Comparison of ENCODE assay signal across 21 mouse cellular contexts in the genomic region with DNA sequence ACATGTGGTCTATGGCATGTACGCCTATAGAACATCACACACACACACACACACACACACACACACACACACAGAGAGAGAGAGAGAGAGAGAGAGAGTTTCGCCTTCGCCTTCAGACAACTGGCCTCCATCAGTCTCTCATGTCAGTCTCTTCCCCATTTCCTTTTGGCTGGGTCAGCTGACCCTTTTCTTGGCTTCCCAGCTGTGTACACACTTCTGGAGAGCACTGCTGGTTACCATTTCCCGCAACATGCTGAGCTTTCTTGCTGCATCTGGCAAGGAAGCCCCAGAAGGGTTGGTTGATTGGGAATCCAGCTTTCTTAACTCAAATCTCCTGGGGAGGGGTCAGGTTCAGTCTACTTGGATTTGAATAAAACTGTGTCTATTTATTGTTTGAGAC. TPM values are rescaled to one million over a fixed set of nuclear protein-coding genes. Genes with fewer than 3 reads are reported as not detected.
A peak's percentile ranks its signal among the peaks of the same experiment; 100 is the strongest.
DNase-seq lines count a peak whose midpoint lies in the region; ATAC-seq and TF ChIP-seq lines count a peak whose summit lies in the region.
"Had no signal": no experiment of that assay in that cellular context is flagged by ENCODE, and none has a peak within 500 bp of the region (broad histone marks: within the 10 kb centered on the region; RNA-seq: fewer than 3 reads in every experiment).

No protein-coding gene starts in this region.

- H3K27me3 ChIP-seq in embryonic facial prominence, embryonic 11.5 days (ENCODE audit: control insufficient read depth, insufficient read depth, low read length) = no peaks in the 10 kb centered on the region
- no peaks in the 10 kb centered on the region for H3K27me3 ChIP-seq in embryonic facial prominence, embryonic 10.5 days (replicated peaks; ENCODE audit: low read depth, poor library complexity, severe bottlenecking)
- H3K27me3 ChIP-seq in liver, embryonic 12.5 days (replicated peaks) = no peaks in the 10 kb centered on the region
- H3K27me3 ChIP-seq: embryonic facial prominence, embryonic 13.5 days; heart, embryonic 12.5 days; hindbrain, embryonic 15.5 days; limb, embryonic 13.5 days; neural tube, embryonic 12.5 days had no signal

- 64% methylated on average over 4 of the region's 4 CpGs for WGBS in embryonic facial prominence, embryonic 11.5 days
- 71% methylated on average over 4 of the region's 4 CpGs for WGBS in embryonic facial prominence, embryonic 10.5 days
- WGBS in bone marrow, adult 2 months = 52% methylated on average over 4 of the region's 4 CpGs
- 71% methylated on average over 4 of the region's 4 CpGs for WGBS in liver, embryonic 12.5 days (ENCODE audit: insufficient replicate concordance)

- no peak for ATAC-seq in embryonic facial prominence, embryonic 11.5 days (replicated peaks; ENCODE audit: insufficient number of reproducible peaks, low FRiP score, low TSS enrichment, low read depth)
- ATAC-seq in liver, embryonic 12.5 days = no peak
- ATAC-seq: intestine, postnatal 0 days had no signal

- no peak overlapping the region for H3K9ac ChIP-seq in embryonic facial prominence, embryonic 11.5 days (replicated peaks; ENCODE audit: low read length)
- no peak overlapping the region for H3K9ac ChIP-seq in liver, embryonic 12.5 days
- H3K9ac ChIP-seq: embryonic facial prominence, embryonic 13.5 days; heart, embryonic 12.5 days; hindbrain, embryonic 15.5 days; limb, embryonic 13.5 days; neural tube, embryonic 12.5 days had no signal

- H3K27ac ChIP-seq in embryonic facial prominence, embryonic 11.5 days (replicated peaks; ENCODE audit: low read depth, low read length) = no peak overlapping the region
- no peak overlapping the region for H3K27ac ChIP-seq in embryonic facial prominence, embryonic 10.5 days (replicated peaks)
- H3K27ac ChIP-seq in bone marrow, adult 2 months (ENCODE audit: control insufficient read depth, insufficient read depth, low read depth, low read length, poor library complexity) = peak overlapping the region; percentile 14; the same call in 1 of the 2 replicates
- H3K27ac ChIP-seq in liver, embryonic 12.5 days = no peak overlapping the region
- H3K27ac ChIP-seq: embryonic facial prominence, embryonic 13.5 days; forebrain, embryonic 10.5 days; hindbrain, embryonic 15.5 days; limb, embryonic 13.5 days; neural tube, embryonic 12.5 days had no signal

- TF ChIP-seq POLR2A in bone marrow, adult 2 months (IDR thresholded peaks at IDR 0.05; ENCODE audit: borderline replicate concordance, control insufficient read depth, low read depth, low read length) = no peak

- no peak for TF ChIP-seq CTCF in bone marrow, adult 2 months (IDR thresholded peaks at IDR 0.05; ENCODE audit: control insufficient read depth, insufficient read depth, low read length)

- H3K4me3 ChIP-seq in embryonic facial prominence, embryonic 11.5 days (ENCODE audit: low read depth, low read length) = no peak overlapping the region
- no peak overlapping the region for H3K4me3 ChIP-seq in embryonic facial prominence, embryonic 10.5 days
- no peak overlapping the region for H3K4me3 ChIP-seq in bone marrow, adult 2 months (replicated peaks; ENCODE audit: control insufficient read depth, low read depth, low read length)
- no peak overlapping the region for H3K4me3 ChIP-seq in liver, embryonic 12.5 days
- H3K4me3 ChIP-seq: embryonic facial prominence, embryonic 13.5 days; forebrain, embryonic 10.5 days; heart, embryonic 12.5 days; hindbrain, embryonic 15.5 days; limb, embryonic 13.5 days; neural tube, embryonic 12.5 days had no signal

- no peak overlapping the region for H3K4me2 ChIP-seq in embryonic facial prominence, embryonic 11.5 days (ENCODE audit: low read depth, low read length)
- no peak overlapping the region for H3K4me2 ChIP-seq in liver, embryonic 12.5 days
- H3K4me2 ChIP-seq: embryonic facial prominence, embryonic 13.5 days; heart, embryonic 12.5 days; hindbrain, embryonic 15.5 days; limb, embryonic 13.5 days; neural tube, embryonic 12.5 days had no signal

- no peaks in the 10 kb centered on the region for H3K36me3 ChIP-seq in embryonic facial prominence, embryonic 11.5 days (replicated peaks; ENCODE audit: control insufficient read depth, insufficient read depth, low read depth, low read length)
- H3K36me3 ChIP-seq in embryonic facial prominence, embryonic 10.5 days (replicated peaks) = no peaks in the 10 kb centered on the region
- no peaks in the 10 kb centered on the region for H3K36me3 ChIP-seq in liver, embryonic 12.5 days
- H3K36me3 ChIP-seq: embryonic facial prominence, embryonic 13.5 days; forebrain, embryonic 10.5 days; heart, embryonic 12.5 days; hindbrain, embryonic 15.5 days; limb, embryonic 13.5 days; neural tube, embryonic 12.5 days had no signal

- no peaks in the 10 kb centered on the region for H3K4me1 ChIP-seq in embryonic facial prominence, embryonic 11.5 days (ENCODE audit: control insufficient read depth, insufficient read depth, low read length)
- H3K4me1 ChIP-seq in embryonic facial prominence, embryonic 10.5 days = no peaks in the 10 kb centered on the region
- H3K4me1 ChIP-seq in bone marrow, adult 2 months (ENCODE audit: control insufficient read depth, insufficient read depth, low read length) = peaks cover 1% of the 10 kb centered on the region
- peaks cover 18% of the 10 kb centered on the region for H3K4me1 ChIP-seq in liver, embryonic 12.5 days
- H3K4me1 ChIP-seq: embryonic facial prominence, embryonic 13.5 days; heart, embryonic 12.5 days; hindbrain, embryonic 15.5 days; limb, embryonic 13.5 days; neural tube, embryonic 12.5 days had no signal

- DNase-seq in embryonic facial prominence, embryonic 11.5 days (ENCODE audit: low spot score) = peak; percentile 26
- no peak for DNase-seq in embryonic facial prominence, embryonic 10.5 days (ENCODE audit: low spot score)
- peak; percentile 53 for DNase-seq in lung, postnatal 10 days
- no peak for DNase-seq in lung, postnatal 14 days
- DNase-seq in mesoderm, embryonic 11.5 days (ENCODE audit: low read depth, low spot score) = peak; percentile 55
- DNase-seq in thymus, postnatal 4 days = no peak
- DNase-seq: adrenal gland, postnatal 36 days; cerebellum, postnatal 14 days; gastrocnemius, postnatal 14 days; heart, postnatal 36 days; kidney, postnatal 36 days; right cerebral cortex, postnatal 14 days had no signal

- no peaks in the 10 kb centered on the region for H3K9me3 ChIP-seq in embryonic facial prominence, embryonic 11.5 days (replicated peaks; ENCODE audit: control insufficient read depth, low read length)
- no peaks in the 10 kb centered on the region for H3K9me3 ChIP-seq in embryonic facial prominence, embryonic 10.5 days
- H3K9me3 ChIP-seq in liver, embryonic 12.5 days (replicated peaks) = no peaks in the 10 kb centered on the region
- H3K9me3 ChIP-seq: embryonic facial prominence, embryonic 13.5 days; forebrain, embryonic 10.5 days; heart, embryonic 12.5 days; hindbrain, embryonic 15.5 days; limb, embryonic 13.5 days; neural tube, embryonic 12.5 days had no signal

RNA-seq across cellular contexts. Expression of gene Slc25a19, which starts 6.0 kb away (rescaled TPM):
- 19.9 and 20.2 TPM in 2 replicates for polyA plus RNA-seq in embryonic facial prominence, embryonic 11.5 days (2014; fragmentation: Nextera tagmentation; extraction: Ambion mirVana)
- 23.5 and 24.6 TPM in 2 replicates for polyA plus RNA-seq in embryonic facial prominence, embryonic 10.5 days (2016; fragmentation: Nextera tagmentation; extraction: Ambion mirVana)
- 9.3 and 23.0 TPM in 2 replicates for polyA plus RNA-seq in bone marrow, adult 2 months (2011; ENCODE audit: insufficient read depth, insufficient read length, low replicate concordance, missing spikeins)
- polyA plus RNA-seq in liver, embryonic 12.5 days (2016; fragmentation: Nextera tagmentation; extraction: Ambion mirVana) = 15.7 and 17.2 TPM in 2 replicates

RNA-seq across cellular contexts. Expression of gene Mif4gd, which starts 21.3 kb away (rescaled TPM):
- polyA plus RNA-seq in embryonic facial prominence, embryonic 11.5 days (2014; fragmentation: Nextera tagmentation; extraction: Ambion mirVana) = 15.8 and 18.2 TPM in 2 replicates
- 19.4 and 19.8 TPM in 2 replicates for polyA plus RNA-seq in embryonic facial prominence, embryonic 10.5 days (2016; fragmentation: Nextera tagmentation; extraction: Ambion mirVana)
- 65.8 and 86.0 TPM in 2 replicates for polyA plus RNA-seq in bone marrow, adult 2 months (2011; ENCODE audit: insufficient read depth, insufficient read length, low replicate concordance, missing spikeins)
- 26.6 and 27.1 TPM in 2 replicates for polyA plus RNA-seq in liver, embryonic 12.5 days (2016; fragmentation: Nextera tagmentation; extraction: Ambion mirVana)

RNA-seq across cellular contexts. Expression of gene Gga3, which starts 30.3 kb away (rescaled TPM):
- polyA plus RNA-seq in embryonic facial prominence, embryonic 11.5 days (2014; fragmentation: Nextera tagmentation; extraction: Ambion mirVana) = 13.6 and 17.0 TPM in 2 replicates
- polyA plus RNA-seq in embryonic facial prominence, embryonic 10.5 days (2016; fragmentation: Nextera tagmentation; extraction: Ambion mirVana) = 29.6 and 33.3 TPM in 2 replicates
- 41.5 and 69.6 TPM in 2 replicates for polyA plus RNA-seq in bone marrow, adult 2 months (2011; ENCODE audit: insufficient read depth, insufficient read length, low replicate concordance, missing spikeins)
- polyA plus RNA-seq in liver, embryonic 12.5 days (2016; fragmentation: Nextera tagmentation; extraction: Ambion mirVana) = 14.0 and 14.7 TPM in 2 replicates

RNA-seq across cellular contexts. Expression of gene Mrps7, which starts 30.4 kb away (rescaled TPM):
- polyA plus RNA-seq in embryonic facial prominence, embryonic 11.5 days (2014; fragmentation: Nextera tagmentation; extraction: Ambion mirVana) = 110 and 114 TPM in 2 replicates
- polyA plus RNA-seq in embryonic facial prominence, embryonic 10.5 days (2016; fragmentation: Nextera tagmentation; extraction: Ambion mirVana) = 100 and 101 TPM in 2 replicates
- polyA plus RNA-seq in bone marrow, adult 2 months (2011; ENCODE audit: insufficient read depth, insufficient read length, low replicate concordance, missing spikeins) = 19.3 and 26.7 TPM in 2 replicates
- polyA plus RNA-seq in liver, embryonic 12.5 days (2016; fragmentation: Nextera tagmentation; extraction: Ambion mirVana) = 83.1 and 87.3 TPM in 2 replicates

Comparison
In these comparisons a context has a peak if more than half of its experiments do, and no peak if none do; other contexts are left out.
1. DNase-seq: peak in embryonic facial prominence, embryonic 11.5 days (single experiment), lung, postnatal 10 days (single experiment) and mesoderm, embryonic 11.5 days (single experiment); none in embryonic facial prominence, embryonic 10.5 days (single experiment), lung, postnatal 14 days (single experiment) and thymus, postnatal 4 days (single experiment).